Mouse (Mus musculus) liver, embryonic 14.5 days (tissue): ENCODE data around the gene Ube2e2. TPM values are rescaled to one million over a fixed set of nuclear protein-coding genes. Genes with fewer than 3 reads are reported as not detected.
A peak's percentile ranks its signal among the peaks of the same experiment; 100 is the strongest.
"Not testable (repeated sequence)": the region's sequence is repeated elsewhere in the genome, so short reads cannot be mapped to it uniquely, and the experiment has no call there.

ENCODE experiments used
- ATAC-seq: fragments of 200-750 bp; cut with Nextera tagmentation; 2 replicates; pipeline ENCODE4 v1.8.0; 2017; ENCODE audit warnings: moderate number of reproducible peaks, mild to moderate bottlenecking, moderate library complexity; ENCODE audit not compliant: insufficient read depth
- DNase-seq, 3 experiments: peaks; one replicate each; pipeline ENCODE4 v3.0.0-alpha.2; 2012 to 2013; ENCODE audit warnings: low read depth in 3 of 3, low spot score in 3 of 3
- H3K27ac ChIP-seq: fragments of 300-500 bp; sonication (generic); 2 replicates; pipeline ENCODE4 v1.5.1; 2014; ENCODE audit warnings: moderate library complexity, mild to moderate bottlenecking, control low read depth, inconsistent platforms
- H3K27me3 ChIP-seq: fragments of 300-500 bp; sonication (generic); 2 replicates; pipeline ENCODE4 v1.6.1; 2014; ENCODE audit warnings: mild to moderate bottlenecking, low read length, moderate library complexity; ENCODE audit not compliant: control insufficient read depth, insufficient read depth
- H3K36me3 ChIP-seq: fragments of 300-500 bp; sonication (generic); replicated peaks from 2 replicates; pipeline ENCODE4 v1.6.1; 2014; ENCODE audit warnings: low read depth; ENCODE audit not compliant: control insufficient read depth, insufficient read depth
- H3K4me1 ChIP-seq, 2 experiments: fragments of 200-500 bp in 1 of 2; fragments of 300-500 bp in 1 of 2; sonication (generic) in 1 of 2; replicated peaks; 2 replicates each; pipeline ENCODE4 v1.6.1; 2012 to 2014; ENCODE audit warnings: antibody characterized with exemption in 1 of 2, inconsistent platforms in 1 of 2, low read length in 1 of 2; ENCODE audit not compliant: control insufficient read depth in 2 of 2, insufficient read depth in 2 of 2
- H3K4me2 ChIP-seq: fragments of 300-500 bp; sonication (generic); 2 replicates; pipeline ENCODE4 v1.6.1; 2014; ENCODE audit warnings: low read depth, mild to moderate bottlenecking, control low read depth, moderate library complexity
- H3K4me3 ChIP-seq, 2 experiments: fragments of 200-500 bp in 1 of 2; fragments of 300-500 bp in 1 of 2; sonication (generic) in 1 of 2; 2 replicates each; pipeline ENCODE4 v1.5.1; 2012 to 2014; ENCODE audit warnings: low read depth in 2 of 2, low read length in 2 of 2, mild to moderate bottlenecking in 2 of 2, control low read depth in 1 of 2, inconsistent platforms in 1 of 2, moderate library complexity in 1 of 2; ENCODE audit not compliant: insufficient read depth in 1 of 2
- H3K9ac ChIP-seq: fragments of 300-500 bp; sonication (generic); replicated peaks from 2 replicates; pipeline ENCODE4 v1.6.1; 2014; ENCODE audit warnings: mild to moderate bottlenecking, control low read depth, moderate library complexity
- H3K9me3 ChIP-seq: fragments of 300-500 bp; sonication (generic); 2 replicates; pipeline ENCODE4 v1.6.1; 2016; ENCODE audit warnings: low read length, mixed read lengths; ENCODE audit not compliant: control insufficient read depth
- CTCF ChIP-seq: IDR thresholded peaks from 2 replicates; pipeline ENCODE4 v1.5.1; 2016; ENCODE audit warnings: antibody characterized with exemption, low read depth, control low read depth
- EP300 ChIP-seq: IDR thresholded peaks from 2 replicates; pipeline ENCODE4 v1.6.1; 2016; ENCODE audit warnings: antibody characterized with exemption, low read depth
- WGBS: fragments of 180-500 bp; shearing (Covaris S2); extraction: QIAGEN DNeasy Blood & Tissue Kit; methylation state at CpG from one replicate; pipeline ENCODE4 v1.1.7; 2014; ENCODE audit not compliant: insufficient replicate concordance; 5-methylcytosine and 5-hydroxymethylcytosine counted together
- polyA plus RNA-seq, 2 experiments: library from polyadenylated mRNA; depleted of rRNA in 1 of 2; stranded (reverse) in 1 of 2; unstranded in 1 of 2; fragments of >200 nt; fragmentation: Nextera tagmentation in 1 of 2; extraction: Ambion mirVana in 1 of 2; gene quantifications; 2 replicates each; pipeline versions ENCODE4 v1.2.1 to v1.2.3; 2012 to 2014

Gene Ube2e2
- polyA plus RNA-seq, 2 experiments, result 3.8 to 5.2 TPM

GRCm38 (mm10) chr14:18574130-18574721 is 319.8 kb downstream of the Ube2e2 start:
- Histone ChIP-seq H3K27ac (no peak overlapping the region), H3K4me1 (no peaks in the 10 kb centered on the region), H3K4me2 (no peak overlapping the region), H3K9ac (no peak overlapping the region), H3K4me3 (no peak overlapping the region), H3K27me3 (no peaks in the 10 kb centered on the region), H3K9me3 (no peaks in the 10 kb centered on the region), H3K36me3 (no peaks in the 10 kb centered on the region)
- ATAC-seq (no peak), DNase-seq (no peak)
- TF ChIP-seq CTCF (peak; percentile 39; the same call in 1 of the 2 replicates), EP300 (no peak)
- 79% methylated on average over 10 of the region's 10 CpGs for WGBS

- no peak overlapping the region for H3K9ac ChIP-seq
- ATAC-seq (no peak), DNase-seq (no peak)
- no peaks in the 10 kb centered on the region for H3K27me3 ChIP-seq
- no peaks in the 10 kb centered on the region for H3K36me3 ChIP-seq
- TF ChIP-seq CTCF (no peak), EP300 (no peak)
- H3K4me2 ChIP-seq, result no peak overlapping the region
- no peak overlapping the region for H3K4me3 ChIP-seq
- 63% methylated on average over 4 of the region's 4 CpGs for WGBS
- H3K9me3 ChIP-seq, result no peaks in the 10 kb centered on the region
- H3K4me1 ChIP-seq, result no peaks in the 10 kb centered on the region
- H3K27ac ChIP-seq, result no peak overlapping the region
Observed at GRCm38 (mm10) chr14:18573286-18573956, 320.6 kb downstream of the Ube2e2 start.

GRCm38 (mm10) chr14:18572852-18573251 is 321.2 kb downstream of the Ube2e2 start:
- 39% methylated on average over 4 of the region's 4 CpGs for WGBS
- no peaks in the 10 kb centered on the region for H3K4me1 ChIP-seq
- no peak overlapping the region for H3K4me2 ChIP-seq
- no peak overlapping the region for H3K27ac ChIP-seq
- ATAC-seq, result no peak
- no peaks in the 10 kb centered on the region for H3K36me3 ChIP-seq
- no peaks in the 10 kb centered on the region for H3K9me3 ChIP-seq
- no peak for DNase-seq
- TF ChIP-seq EP300, result no peak
- no peak for TF ChIP-seq CTCF
- H3K9ac ChIP-seq, result no peak overlapping the region
- H3K4me3 ChIP-seq, result no peak overlapping the region
- H3K27me3 ChIP-seq, result no peaks in the 10 kb centered on the region

GRCm38 (mm10) chr14:18569615-18570014 is 324.5 kb downstream of the Ube2e2 start:
- H3K27ac ChIP-seq, result no peak overlapping the region
- TF ChIP-seq EP300 (no peak), CTCF (no peak)
- no peak overlapping the region for H3K9ac ChIP-seq
- H3K27me3 ChIP-seq, result no peaks in the 10 kb centered on the region
- H3K4me1 ChIP-seq, result no peaks in the 10 kb centered on the region
- DNase-seq (no peak), ATAC-seq (no peak)
- H3K36me3 ChIP-seq, result no peaks in the 10 kb centered on the region
- no peak overlapping the region for H3K4me2 ChIP-seq
- H3K4me3 ChIP-seq, result no peak overlapping the region
- H3K9me3 ChIP-seq, result no peaks in the 10 kb centered on the region

- WGBS, result 41% methylated on average over 8 of the region's 8 CpGs
- H3K4me2 ChIP-seq, H3K9me3 ChIP-seq, DNase-seq, H3K27me3 ChIP-seq, H3K36me3 ChIP-seq, H3K9ac ChIP-seq, H3K4me1 ChIP-seq, H3K27ac ChIP-seq, ATAC-seq, H3K4me3 ChIP-seq: not testable (repeated sequence)
Observed at GRCm38 (mm10) chr14:18564999-18565398, 329.1 kb downstream of the Ube2e2 start.
